Mouse (Mus musculus): Measurements from ENCODE around the gene Arhgef40. TPM values are rescaled to one million over a fixed set of nuclear protein-coding genes. Genes with fewer than 3 reads are reported as not detected.
"Not testable (repeated sequence)": the region's sequence is repeated elsewhere in the genome, so short reads cannot be mapped to it uniquely, and the experiment has no call there.

Arhgef40 gene
- polyA plus RNA-seq, 1 experiment from 2014 or later, result 105 TPM

DNA sequence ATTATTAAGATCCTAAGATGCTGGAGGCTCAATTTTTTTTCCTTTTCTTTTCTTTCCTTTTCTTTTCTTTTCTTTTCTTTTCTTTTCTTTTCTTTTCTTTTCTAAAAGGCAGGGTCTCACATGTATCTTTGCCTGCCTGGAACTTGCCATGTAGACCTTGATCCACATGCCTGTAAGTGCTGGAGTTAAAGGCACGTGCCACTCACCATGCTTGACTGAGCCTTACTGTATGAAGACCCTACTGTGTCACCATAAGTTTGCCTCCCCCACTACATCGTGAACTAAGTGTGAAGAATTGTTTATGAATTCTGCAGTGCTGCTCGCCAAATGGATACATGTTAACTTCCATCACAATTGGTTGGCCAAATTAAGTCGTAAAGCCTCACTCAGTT, 36.6 kb downstream of the Arhgef40 start:
- peaks cover 58% of the 10 kb centered on the region for H3K4me1 ChIP-seq
- ATAC-seq (replicated peaks; ENCODE audit: low FRiP score), result no peak
- peak overlapping the region; percentile 87; the same call in 1 of the 2 replicates for H3K9ac ChIP-seq
- H3K27me3 ChIP-seq, result no peaks in the 10 kb centered on the region
- no peaks in the 10 kb centered on the region for H3K9me3 ChIP-seq (replicated peaks)
- H3K4me2 ChIP-seq, result peak overlapping the region; percentile 66
- H3K27ac ChIP-seq, result peak overlapping the region; percentile 99
- 49% methylated on average over 4 of the region's 4 CpGs for WGBS
- peak overlapping the region; percentile 68 for H3K4me3 ChIP-seq (replicated peaks)
- H3K36me3 ChIP-seq, result no peaks in the 10 kb centered on the region

- H3K9me3 ChIP-seq (replicated peaks), result no peaks in the 10 kb centered on the region
- no peak for ATAC-seq (replicated peaks; ENCODE audit: low FRiP score)
- H3K4me2 ChIP-seq, result peak overlapping the region; percentile 66; the same call in 1 of the 2 replicates
- peaks cover 53% of the 10 kb centered on the region for H3K4me1 ChIP-seq
- H3K27ac ChIP-seq, result peak overlapping the region; percentile 99
- H3K36me3 ChIP-seq, result no peaks in the 10 kb centered on the region
- H3K27me3 ChIP-seq, result no peaks in the 10 kb centered on the region
- H3K9ac ChIP-seq, result no peak overlapping the region
- no peak overlapping the region for H3K4me3 ChIP-seq (replicated peaks)
- 87% methylated on average over 8 of the region's 8 CpGs for WGBS
These were observed 37.2 kb downstream of the Arhgef40 start for GRCm38 (mm10) chr14:52021568-52022212.

GRCm38 (mm10) chr14:52022244-52022708, 37.8 kb downstream of the Arhgef40 start:
- Histone ChIP-seq H3K36me3 (no peaks in the 10 kb centered on the region), H3K4me2 (peak overlapping the region; percentile 63), H3K9me3 (replicated peaks) (no peaks in the 10 kb centered on the region), H3K4me3 (replicated peaks) (peak overlapping the region; percentile 38), H3K27ac (peak overlapping the region; percentile 99), H3K9ac (no peak overlapping the region), H3K4me1 (peaks cover 47% of the 10 kb centered on the region), H3K27me3 (no peaks in the 10 kb centered on the region)
- WGBS, result 67% methylated on average over 3 of the region's 3 CpGs
- ATAC-seq (replicated peaks; ENCODE audit: low FRiP score), result no peak

GRCm38 (mm10) chr14:52022709-52023459, 38.4 kb downstream of the Arhgef40 start:
- 0 out of 2 replicates have a peak overlapping the region, but pooled peaks have one; percentile 21 for H3K9ac ChIP-seq
- no peaks in the 10 kb centered on the region for H3K9me3 ChIP-seq (replicated peaks)
- peaks cover 42% of the 10 kb centered on the region for H3K4me1 ChIP-seq
- WGBS, result 5% methylated on average over 23 of the region's 23 CpGs
- ATAC-seq (replicated peaks; ENCODE audit: low FRiP score), result peak; percentile 41
- H3K36me3 ChIP-seq, result no peaks in the 10 kb centered on the region
- H3K4me3 ChIP-seq (replicated peaks), result peak overlapping the region; percentile 38
- H3K4me2 ChIP-seq, result peak overlapping the region; percentile 63
- H3K27ac ChIP-seq, result peak overlapping the region; percentile 81
- no peaks in the 10 kb centered on the region for H3K27me3 ChIP-seq

DNA sequence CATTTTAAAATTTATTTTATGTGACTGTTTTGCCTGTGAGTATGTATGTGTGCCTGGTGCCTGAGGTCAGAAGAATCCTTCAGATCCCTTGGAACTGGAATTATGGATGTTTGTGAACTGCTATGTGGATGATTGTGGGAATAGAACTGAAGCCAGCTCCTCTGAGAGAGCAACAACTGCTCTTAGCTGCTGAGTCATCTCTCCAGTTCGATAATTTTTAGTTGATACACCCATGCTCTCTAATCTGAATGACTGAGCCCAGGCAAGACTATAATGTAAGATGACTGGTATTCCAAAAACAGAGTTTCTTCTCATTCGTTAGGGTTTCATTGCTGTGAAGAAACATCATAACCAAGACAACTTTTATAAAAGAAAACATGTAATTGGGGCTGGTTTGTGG, 39.6 kb downstream of the Arhgef40 start:
- WGBS, result 85% methylated on average over 2 of the region's 2 CpGs
- H3K27ac ChIP-seq, result no peak overlapping the region
- no peak overlapping the region for H3K4me2 ChIP-seq

DNA sequence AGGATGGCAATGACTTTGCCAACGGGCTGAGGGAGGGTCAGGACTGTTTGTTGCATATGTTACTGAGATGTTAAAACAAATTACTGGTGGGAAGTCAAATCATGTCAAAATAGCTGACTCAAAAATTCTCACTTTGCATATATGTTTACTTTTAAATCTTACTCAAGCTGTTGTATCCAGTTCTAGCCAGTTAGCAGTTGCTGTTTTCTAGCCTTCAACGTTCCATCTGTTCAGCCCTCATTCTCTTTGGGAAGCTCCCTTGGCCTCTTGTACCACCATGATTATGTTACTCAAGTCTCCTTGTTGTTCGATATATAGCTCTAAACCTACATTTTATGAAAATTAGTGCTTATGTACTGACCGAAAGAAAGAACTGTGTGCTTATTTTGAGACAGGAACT, 41.8 kb downstream of the Arhgef40 start:
- no peak for ATAC-seq (replicated peaks; ENCODE audit: low FRiP score)

More for the DNA sequence above, 39.6 kb downstream of the Arhgef40 start:
- H3K9ac ChIP-seq, result no peak overlapping the region
- H3K4me3 ChIP-seq (replicated peaks), result no peak overlapping the region
- no peaks in the 10 kb centered on the region for H3K9me3 ChIP-seq (replicated peaks)
- peaks cover 31% of the 10 kb centered on the region for H3K4me1 ChIP-seq
- no peaks in the 10 kb centered on the region for H3K27me3 ChIP-seq
- ATAC-seq (replicated peaks; ENCODE audit: low FRiP score), result no peak
- no peaks in the 10 kb centered on the region for H3K36me3 ChIP-seq

GRCm38 (mm10) chr14:52035926-52036325, 51.4 kb downstream of the Arhgef40 start:
- WGBS, result 87% methylated on average over 6 of the region's 6 CpGs
- Histone ChIP-seq H3K27me3 (no peaks in the 10 kb centered on the region), H3K9ac (no peak overlapping the region), H3K4me3 (replicated peaks) (no peak overlapping the region), H3K27ac (no peak overlapping the region), H3K4me2 (no peak overlapping the region), H3K9me3 (replicated peaks) (no peaks in the 10 kb centered on the region), H3K4me1 (no peaks in the 10 kb centered on the region), H3K36me3 (no peaks in the 10 kb centered on the region)
- ATAC-seq (replicated peaks; ENCODE audit: low FRiP score), result no peak

More for the DNA sequence above, 41.8 kb downstream of the Arhgef40 start:
- H3K4me3 ChIP-seq (replicated peaks), result no peak overlapping the region
- no peaks in the 10 kb centered on the region for H3K36me3 ChIP-seq
- no peaks in the 10 kb centered on the region for H3K9me3 ChIP-seq (replicated peaks)
- no peaks in the 10 kb centered on the region for H3K27me3 ChIP-seq
- WGBS, result 90% methylated on average over 4 of the region's 4 CpGs
- no peak overlapping the region for H3K9ac ChIP-seq
- no peak overlapping the region for H3K4me2 ChIP-seq
- H3K27ac ChIP-seq, result no peak overlapping the region
- H3K4me1 ChIP-seq, result peaks cover 22% of the 10 kb centered on the region

- H3K4me3 ChIP-seq (replicated peaks), result no peak overlapping the region
- whole genome bisulfite sequencing, result 89% methylated on average over 5 of the region's 5 CpGs
- H3K27me3 ChIP-seq, result no peaks in the 10 kb centered on the region
- no peak overlapping the region for H3K27ac ChIP-seq
- H3K9ac ChIP-seq, result no peak overlapping the region
- H3K9me3 ChIP-seq (replicated peaks), result no peaks in the 10 kb centered on the region
- H3K36me3 ChIP-seq, result no peaks in the 10 kb centered on the region
- H3K4me1 ChIP-seq, result no peaks in the 10 kb centered on the region
- no peak for ATAC-seq (replicated peaks; ENCODE audit: low FRiP score)
- no peak overlapping the region for H3K4me2 ChIP-seq
These were observed 54.8 kb downstream of the Arhgef40 start for GRCm38 (mm10) chr14:52039332-52039731.

GRCm38 (mm10) chr14:52042359-52042758, 57.8 kb downstream of the Arhgef40 start, which contains the start of gene Olfr221:
Olfr221 (minus strand) TSS chr14:52042459.
- 55% methylated on average over 3 of the region's 3 CpGs for WGBS
- not testable (repeated sequence) for H3K27me3 ChIP-seq; H3K27ac ChIP-seq; H3K4me3 ChIP-seq (replicated peaks); H3K9ac ChIP-seq; H3K4me2 ChIP-seq; H3K4me1 ChIP-seq; H3K36me3 ChIP-seq; H3K9me3 ChIP-seq (replicated peaks); ATAC-seq (replicated peaks; ENCODE audit: low FRiP score)

DNA sequence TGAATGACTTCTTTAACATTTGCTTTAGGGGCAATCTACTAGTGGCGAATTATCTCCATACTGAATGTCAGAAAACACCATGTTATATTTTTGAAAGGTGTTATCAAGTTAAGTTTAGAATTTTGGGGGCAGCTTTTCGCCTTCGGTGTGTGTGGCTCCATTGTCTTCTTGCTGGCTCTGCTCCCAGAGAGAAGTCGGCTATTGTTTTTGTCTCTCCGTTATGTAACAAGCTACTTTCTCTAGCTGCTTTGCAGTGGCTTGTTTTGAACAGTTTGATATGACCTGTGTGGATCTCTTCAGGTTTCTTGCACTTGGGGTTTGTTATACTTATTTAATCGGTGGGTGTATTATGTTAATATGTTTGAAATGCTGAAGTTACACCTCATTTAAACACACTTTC, 58.9 kb downstream of the Arhgef40 start:
- WGBS, result 79% methylated on average over 6 of the region's 6 CpGs
- no peaks in the 10 kb centered on the region for H3K27me3 ChIP-seq
- H3K9ac ChIP-seq, result no peak overlapping the region
- H3K27ac ChIP-seq, result no peak overlapping the region
- no peaks in the 10 kb centered on the region for H3K36me3 ChIP-seq
- no peak overlapping the region for H3K4me2 ChIP-seq
- no peak for ATAC-seq (replicated peaks; ENCODE audit: low FRiP score)
- 0 out of 2 replicates have a peak, but pooled peaks cover 2% of the 10 kb centered on the region for H3K4me1 ChIP-seq
- H3K4me3 ChIP-seq (replicated peaks), result no peak overlapping the region
- H3K9me3 ChIP-seq (replicated peaks), result no peaks in the 10 kb centered on the region

- no peak overlapping the region for H3K27ac ChIP-seq
- no peaks in the 10 kb centered on the region for H3K27me3 ChIP-seq
- 0 out of 2 replicates have a peak, but pooled peaks cover 2% of the 10 kb centered on the region for H3K4me1 ChIP-seq
- no peak overlapping the region for H3K4me3 ChIP-seq (replicated peaks)
- no peak overlapping the region for H3K9ac ChIP-seq
- H3K4me2 ChIP-seq, result no peak overlapping the region
- H3K36me3 ChIP-seq, result no peaks in the 10 kb centered on the region
- ATAC-seq (replicated peaks; ENCODE audit: low FRiP score), result peak; percentile 73; the same call in 1 of the 2 replicates
- 9% methylated on average over 8 of the region's 8 CpGs for WGBS
- no peaks in the 10 kb centered on the region for H3K9me3 ChIP-seq (replicated peaks)
These were observed 60.6 kb downstream of the Arhgef40 start for GRCm38 (mm10) chr14:52044901-52045678.
